Mouse (Mus musculus) cortical plate, adult 2 months (tissue): ENCODE measurements around the gene Sema4g.

Experiments used
- CTCF ChIP-seq: fragments of 200-500 bp; IDR thresholded peaks from 2 replicates; pipeline ENCODE4 v1.5.1; 2011; ENCODE audit warnings: mild to moderate bottlenecking, control low read depth, low read length; ENCODE audit not compliant: insufficient read depth; ENCODE audit errors: extremely low read depth
- POLR2A ChIP-seq: fragments of 200-500 bp; IDR thresholded peaks from 2 replicates; pipeline ENCODE4 v1.6.1; 2011; ENCODE audit warnings: mild to moderate bottlenecking, low read length, control low read depth; ENCODE audit not compliant: insufficient read depth; ENCODE audit errors: extremely low read depth

- TF ChIP-seq POLR2A: no peak
- no peak for TF ChIP-seq CTCF
Measured at GRCm38 (mm10) chr19:44992712-44993111, 3.8 kb downstream of the Sema4g start.
